Mouse (Mus musculus) cortical plate, adult 2 months (tissue): ENCODE results near the gene Dio3. TPM values are rescaled to one million over a fixed set of nuclear protein-coding genes. Genes with fewer than 3 reads are reported as not detected.

ENCODE experiments used
- H3K27ac ChIP-seq: fragments of 200-500 bp; 2 replicates; pipeline ENCODE4 v1.5.1; 2012; ENCODE audit warnings: low read length, control low read depth, inconsistent platforms; ENCODE audit not compliant: insufficient read depth
- H3K4me1 ChIP-seq: fragments of 200-500 bp; 2 replicates; pipeline ENCODE4 v1.6.1; 2011; ENCODE audit warnings: low read length; ENCODE audit not compliant: control insufficient read depth, insufficient read depth
- H3K4me3 ChIP-seq: fragments of 200-500 bp; 2 replicates; pipeline ENCODE4 v1.5.1; 2011; ENCODE audit warnings: mild to moderate bottlenecking, low read length, control low read depth; ENCODE audit not compliant: insufficient read depth
- CTCF ChIP-seq: fragments of 200-500 bp; IDR thresholded peaks from 2 replicates; pipeline ENCODE4 v1.5.1; 2011; ENCODE audit warnings: mild to moderate bottlenecking, control low read depth, low read length; ENCODE audit not compliant: insufficient read depth; ENCODE audit errors: extremely low read depth
- POLR2A ChIP-seq: fragments of 200-500 bp; IDR thresholded peaks from 2 replicates; pipeline ENCODE4 v1.6.1; 2011; ENCODE audit warnings: mild to moderate bottlenecking, low read length, control low read depth; ENCODE audit not compliant: insufficient read depth; ENCODE audit errors: extremely low read depth
- polyA plus RNA-seq: library from polyadenylated mRNA; depleted of rRNA; stranded (reverse); fragments of >200 nt; gene quantifications from 2 replicates; pipeline ENCODE4 v1.2.3, GENCODE M21; 2012; rRNA removed

Gene Dio3
- polyA plus RNA-seq, 1 experiment = 1.2 TPM

DNA sequence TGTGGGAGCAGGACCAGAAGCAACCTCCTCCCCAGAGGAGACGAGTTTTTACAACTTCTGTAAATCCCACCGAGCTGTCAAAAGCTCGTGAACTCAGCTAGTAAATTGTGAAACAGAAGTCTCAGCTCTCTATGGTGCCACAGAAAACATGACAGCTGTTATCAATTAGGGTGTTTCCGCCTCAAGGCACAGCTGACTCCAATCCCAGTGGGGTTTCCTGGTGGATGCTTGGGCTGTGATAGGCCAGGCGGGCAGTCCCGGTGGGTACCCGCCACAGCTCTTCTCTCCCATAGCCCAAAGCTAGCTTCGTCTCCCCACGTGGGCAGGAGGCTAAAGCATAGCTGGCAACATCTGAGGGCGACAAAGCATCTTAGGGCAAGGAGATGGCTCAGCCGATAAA lies 19.8 kb downstream of the Dio3 start:
- no peak overlapping the region for H3K27ac ChIP-seq
- no peaks in the 10 kb centered on the region for H3K4me1 ChIP-seq
- no peak for TF ChIP-seq POLR2A
- H3K4me3 ChIP-seq = no peak overlapping the region

DNA sequence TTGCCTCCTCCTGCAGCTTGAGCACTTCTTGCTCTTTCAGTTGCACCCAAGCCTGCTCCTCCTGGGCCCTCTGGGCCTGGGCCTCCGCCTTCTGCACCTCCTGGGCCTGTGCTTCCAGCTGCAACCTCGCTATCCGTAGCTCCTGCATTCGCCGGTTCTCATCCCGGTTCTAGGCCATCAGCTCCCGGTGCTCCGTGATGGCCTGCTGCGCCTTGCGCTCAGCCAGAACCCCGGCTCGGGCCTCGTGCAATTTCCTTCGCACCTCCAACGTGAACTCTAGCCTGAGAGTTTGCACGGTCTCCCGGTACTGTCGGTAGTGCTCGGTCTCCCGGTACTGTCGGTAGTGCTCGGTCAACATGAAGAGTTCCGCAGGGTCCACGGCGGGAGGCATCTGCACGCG lies 40.8 kb downstream of the Dio3 start:
- H3K27ac ChIP-seq = no peak overlapping the region
- TF ChIP-seq CTCF (no peak), POLR2A (no peak)
- no peaks in the 10 kb centered on the region for H3K4me1 ChIP-seq
- H3K4me3 ChIP-seq = no peak overlapping the region

Other genes starting within 250 kb of the Dio3 start
- gene Ppp2r5c, start 168.1 kb downstream of the Dio3 start, polyA plus RNA-seq = 193 and 198 TPM in 2 replicates